16 mouse cellular contexts compared by ENCODE assay signal in genomic region chr3:153344979-153345378, GRCm38 (mm10).
"Had no signal": no experiment of that assay in that cellular context is flagged by ENCODE, and none has a peak within 500 bp of the region (broad histone marks: within the 10 kb centered on the region; RNA-seq: fewer than 3 reads in every experiment).

No protein-coding gene starts in this region.

- ATAC-seq: liver, embryonic 12.5 days had no signal

- H3K4me3 ChIP-seq: limb, embryonic 10.5 days; limb, embryonic 13.5 days; liver, embryonic 12.5 days; liver, embryonic 15.5 days; lung, embryonic 15.5 days; megakaryocyte, embryonic 14.5 days had no signal

- H3K4me1 ChIP-seq: limb, embryonic 10.5 days; limb, embryonic 13.5 days; liver, embryonic 12.5 days; liver, embryonic 15.5 days; lung, embryonic 15.5 days; megakaryocyte, embryonic 14.5 days had no signal

- DNase-seq: kidney, adult 2 months; kidney, postnatal 25 days; liver; lung, adult 18-20 months; lung, postnatal 10 days; lung, postnatal 36 days; thymus, adult 18-20 months; thymus, postnatal 36 days had no signal

- H3K9me3 ChIP-seq: limb, embryonic 10.5 days; limb, embryonic 13.5 days; liver, embryonic 12.5 days; liver, embryonic 15.5 days; lung, embryonic 15.5 days had no signal

- H3K4me2 ChIP-seq: limb, embryonic 13.5 days; liver, embryonic 12.5 days; liver, embryonic 15.5 days; lung, embryonic 15.5 days; midbrain, embryonic 11.5 days had no signal

- H3K9ac ChIP-seq: limb, embryonic 13.5 days; liver, embryonic 12.5 days; liver, embryonic 15.5 days; lung, embryonic 15.5 days had no signal

- H3K27me3 ChIP-seq: limb, embryonic 13.5 days; liver, embryonic 12.5 days; liver, embryonic 15.5 days; lung, embryonic 15.5 days; megakaryocyte, embryonic 14.5 days had no signal

- H3K36me3 ChIP-seq: limb, embryonic 10.5 days; limb, embryonic 13.5 days; liver, embryonic 12.5 days; liver, embryonic 15.5 days; lung, embryonic 15.5 days had no signal

- H3K27ac ChIP-seq: kidney, postnatal 0 days; limb, embryonic 10.5 days; limb, embryonic 13.5 days; liver, embryonic 12.5 days; liver, embryonic 15.5 days; lung, embryonic 15.5 days had no signal
